Mouse (Mus musculus) gastrocnemius, postnatal 10 days (tissue): ENCODE measurements around the gene Rufy1. TPM values are rescaled to one million over a fixed set of nuclear protein-coding genes. Genes with fewer than 3 reads are reported as not detected.
"Not testable (repeated sequence)": the region's sequence is repeated elsewhere in the genome, so short reads cannot be mapped to it uniquely, and the experiment has no call there.

Experiments used
- DNase-seq: peaks from one replicate; pipeline ENCODE4 v3.0.0; 2021; ENCODE audit warnings: mixed read lengths
- total RNA-seq, 2 experiments: library from RNA; stranded (reverse); gene quantifications; 2 replicates each; pipeline ENCODE4 v1.2.3; 2021

The Rufy1 gene
- total RNA-seq, 2 experiments from 2014 or later = 21.1 to 21.7 TPM

- no peak for DNase-seq
Observed at GRCm38 (mm10) chr11:50379023-50379752, 51.7 kb downstream of the Rufy1 start.

GRCm38 (mm10) chr11:50377892-50378684, 52.8 kb downstream of the Rufy1 start:
- DNase-seq = peak; percentile 94

GRCm38 (mm10) chr11:50376911-50377891, 53.7 kb downstream of the Rufy1 start, which contains the start of gene Hnrnph1:
Gene Hnrnph1, plus strand, starts transcription at chr11:50376990.
- DNase-seq = peak; percentile 99

- DNase-seq = no peak
Observed at GRCm38 (mm10) chr11:50376156-50376790, 54.7 kb downstream of the Rufy1 start.

GRCm38 (mm10) chr11:50375421-50375820, 55.5 kb downstream of the Rufy1 start:
- no peak for DNase-seq

GRCm38 (mm10) chr11:50374286-50375015, 56.5 kb downstream of the Rufy1 start:
- DNase-seq = no peak

GRCm38 (mm10) chr11:50373621-50374020, 57.3 kb downstream of the Rufy1 start:
- DNase-seq = no peak

GRCm38 (mm10) chr11:50373086-50373485, 57.8 kb downstream of the Rufy1 start:
- no peak for DNase-seq

- DNase-seq = no peak
Observed at GRCm38 (mm10) chr11:50371911-50372310, 59.0 kb downstream of the Rufy1 start.

GRCm38 (mm10) chr11:50371399-50371841, 59.5 kb downstream of the Rufy1 start:
- DNase-seq = peak; percentile 61

GRCm38 (mm10) chr11:50370969-50371368, 60.0 kb downstream of the Rufy1 start:
- no peak for DNase-seq

- DNase-seq = no peak
Observed at GRCm38 (mm10) chr11:50369360-50369911, 61.5 kb downstream of the Rufy1 start.

- no peak for DNase-seq
Observed at GRCm38 (mm10) chr11:50367531-50367930, 63.4 kb downstream of the Rufy1 start.

- DNase-seq = no peak
Observed at GRCm38 (mm10) chr11:50365322-50365721, 65.6 kb downstream of the Rufy1 start.

GRCm38 (mm10) chr11:50364548-50364947, 66.4 kb downstream of the Rufy1 start:
- DNase-seq = peak; percentile 70

GRCm38 (mm10) chr11:50361282-50361681, 69.6 kb downstream of the Rufy1 start:
- not testable (repeated sequence) for DNase-seq

- peak; percentile 36 for DNase-seq
Observed at GRCm38 (mm10) chr11:50358950-50359861, 71.7 kb downstream of the Rufy1 start.

- no peak for DNase-seq
Observed at GRCm38 (mm10) chr11:50355395-50355794, 75.5 kb downstream of the Rufy1 start.

GRCm38 (mm10) chr11:50354851-50355250, 76.1 kb downstream of the Rufy1 start:
- no peak for DNase-seq
